Mouse (Mus musculus): ENCODE data around the gene Ppp1r36. TPM values are rescaled to one million over a fixed set of nuclear protein-coding genes. Genes with fewer than 3 reads are reported as not detected.

Gene Ppp1r36
- polyA plus RNA-seq, 1 experiment = 1.1 TPM

GRCm38 (mm10) chr12:76388794-76389193, 28.5 kb upstream of the Ppp1r36 start:
- Histone ChIP-seq H3K36me3 (ENCODE audit: control insufficient read depth, insufficient read depth, low read length, poor library complexity, severe bottlenecking) (peaks cover 17% of the 10 kb centered on the region), H3K27me3 (ENCODE audit: control insufficient read depth, insufficient read depth, low read length, poor library complexity, severe bottlenecking) (no peaks in the 10 kb centered on the region), H3K9ac (ENCODE audit: low read depth, poor library complexity, severe bottlenecking) (no peak overlapping the region), H3K4me3 (ENCODE audit: low read depth, low read length) (no peak overlapping the region), H3K27ac (ENCODE audit: insufficient read depth, low read length) (no peak overlapping the region), H3K4me1 (ENCODE audit: control insufficient read depth, insufficient read depth, low read length) (no peaks in the 10 kb centered on the region), H3K9me3 (replicated peaks; ENCODE audit: control insufficient read depth, insufficient read depth, low read length, poor library complexity, severe bottlenecking) (no peaks in the 10 kb centered on the region)
- TF ChIP-seq CTCF (IDR thresholded peaks at IDR 0.05; ENCODE audit: low read depth, low read length) (no peak), POLR2A (IDR thresholded peaks at IDR 0.05; ENCODE audit: insufficient read depth, low read length) (no peak), EP300 (IDR thresholded peaks at IDR 0.05; ENCODE audit: insufficient read depth, low read depth, low read length) (no peak)

DNA sequence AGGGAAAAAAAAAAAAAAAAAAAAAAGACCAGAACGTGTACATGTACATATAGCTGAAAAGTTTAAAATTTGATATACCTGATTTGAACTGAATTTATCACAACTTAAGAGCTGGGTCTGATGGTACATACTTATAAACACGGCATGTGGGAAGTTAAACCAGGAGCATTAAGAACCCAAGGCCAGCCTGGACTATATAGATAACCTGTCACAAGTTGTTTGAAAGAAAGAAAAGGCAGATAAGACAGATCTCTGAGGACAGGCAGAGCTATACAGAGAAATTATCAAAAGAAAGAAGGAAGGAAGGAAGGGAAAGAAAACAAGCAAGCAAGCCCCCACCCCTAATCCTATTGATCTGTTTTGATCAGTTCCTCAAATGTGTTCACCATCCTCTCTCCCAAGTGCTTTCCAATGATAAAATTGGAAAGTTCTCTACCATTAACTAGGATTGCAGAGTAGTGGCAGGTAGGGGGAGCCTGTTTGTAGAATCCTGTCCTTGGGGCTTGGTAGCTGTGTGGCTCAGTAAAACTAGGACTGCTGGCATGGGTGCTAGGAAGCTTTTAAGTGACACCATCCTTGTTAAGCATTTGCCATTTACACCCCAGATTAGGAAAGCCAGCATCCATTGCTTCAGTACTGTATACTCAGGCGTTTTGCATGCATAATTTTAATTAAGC, 25.6 kb upstream of the Ppp1r36 start:
- Histone ChIP-seq H3K4me3 (ENCODE audit: low read depth, low read length) (no peak overlapping the region), H3K27me3 (ENCODE audit: control insufficient read depth, insufficient read depth, low read length, poor library complexity, severe bottlenecking) (no peaks in the 10 kb centered on the region), H3K36me3 (ENCODE audit: control insufficient read depth, insufficient read depth, low read length, poor library complexity, severe bottlenecking) (peaks cover 6% of the 10 kb centered on the region), H3K9ac (ENCODE audit: low read depth, poor library complexity, severe bottlenecking) (no peak overlapping the region), H3K9me3 (replicated peaks; ENCODE audit: control insufficient read depth, insufficient read depth, low read length, poor library complexity, severe bottlenecking) (no peaks in the 10 kb centered on the region), H3K27ac (ENCODE audit: insufficient read depth, low read length) (no peak overlapping the region), H3K4me1 (ENCODE audit: control insufficient read depth, insufficient read depth, low read length) (no peaks in the 10 kb centered on the region)
- no peak for TF ChIP-seq EP300 (IDR thresholded peaks at IDR 0.05; ENCODE audit: insufficient read depth, low read depth, low read length)
- TF ChIP-seq POLR2A (IDR thresholded peaks at IDR 0.05; ENCODE audit: insufficient read depth, low read length) = no peak
- no peak for TF ChIP-seq CTCF (IDR thresholded peaks at IDR 0.05; ENCODE audit: low read depth, low read length)

GRCm38 (mm10) chr12:76392979-76393378, 24.4 kb upstream of the Ppp1r36 start:
- Histone ChIP-seq H3K4me1 (ENCODE audit: control insufficient read depth, insufficient read depth, low read length) (no peaks in the 10 kb centered on the region), H3K9me3 (replicated peaks; ENCODE audit: control insufficient read depth, insufficient read depth, low read length, poor library complexity, severe bottlenecking) (no peaks in the 10 kb centered on the region), H3K4me3 (ENCODE audit: low read depth, low read length) (no peak overlapping the region), H3K9ac (ENCODE audit: low read depth, poor library complexity, severe bottlenecking) (no peak overlapping the region), H3K27ac (ENCODE audit: insufficient read depth, low read length) (no peak overlapping the region), H3K27me3 (ENCODE audit: control insufficient read depth, insufficient read depth, low read length, poor library complexity, severe bottlenecking) (no peaks in the 10 kb centered on the region), H3K36me3 (ENCODE audit: control insufficient read depth, insufficient read depth, low read length, poor library complexity, severe bottlenecking) (no peaks in the 10 kb centered on the region)
- TF ChIP-seq CTCF (IDR thresholded peaks at IDR 0.05; ENCODE audit: low read depth, low read length) (no peak), POLR2A (IDR thresholded peaks at IDR 0.05; ENCODE audit: insufficient read depth, low read length) (no peak), EP300 (IDR thresholded peaks at IDR 0.05; ENCODE audit: insufficient read depth, low read depth, low read length) (no peak)

DNA sequence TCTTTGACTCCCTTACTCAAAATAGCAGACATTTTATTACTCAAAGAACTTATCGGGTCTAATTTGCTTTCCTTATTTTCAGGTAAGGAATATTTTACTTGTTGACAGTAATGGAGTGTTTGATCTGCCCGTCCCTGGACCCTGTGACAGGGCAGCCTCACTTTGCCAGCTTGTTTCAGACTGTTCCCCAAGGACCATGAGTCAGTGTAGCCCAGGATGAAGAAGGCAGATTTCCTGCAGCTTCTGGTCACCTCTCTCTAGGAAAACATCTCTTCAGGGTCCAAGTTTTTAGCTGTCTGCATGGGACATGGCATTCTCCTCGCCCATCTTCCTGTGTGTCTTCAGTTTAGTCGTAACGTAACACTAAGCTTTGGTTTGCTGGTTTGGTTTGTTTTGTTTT, 20.1 kb upstream of the Ppp1r36 start:
- Histone ChIP-seq H3K27ac (ENCODE audit: insufficient read depth, low read length) (no peak overlapping the region), H3K27me3 (ENCODE audit: control insufficient read depth, insufficient read depth, low read length, poor library complexity, severe bottlenecking) (no peaks in the 10 kb centered on the region), H3K9ac (ENCODE audit: low read depth, poor library complexity, severe bottlenecking) (no peak overlapping the region), H3K4me1 (ENCODE audit: control insufficient read depth, insufficient read depth, low read length) (no peaks in the 10 kb centered on the region), H3K9me3 (replicated peaks; ENCODE audit: control insufficient read depth, insufficient read depth, low read length, poor library complexity, severe bottlenecking) (no peaks in the 10 kb centered on the region), H3K4me3 (ENCODE audit: low read depth, low read length) (no peak overlapping the region), H3K36me3 (ENCODE audit: control insufficient read depth, insufficient read depth, low read length, poor library complexity, severe bottlenecking) (no peaks in the 10 kb centered on the region)
- TF ChIP-seq EP300 (IDR thresholded peaks at IDR 0.05; ENCODE audit: insufficient read depth, low read depth, low read length) = no peak
- no peak for TF ChIP-seq POLR2A (IDR thresholded peaks at IDR 0.05; ENCODE audit: insufficient read depth, low read length)
- no peak for TF ChIP-seq CTCF (IDR thresholded peaks at IDR 0.05; ENCODE audit: low read depth, low read length)

DNA sequence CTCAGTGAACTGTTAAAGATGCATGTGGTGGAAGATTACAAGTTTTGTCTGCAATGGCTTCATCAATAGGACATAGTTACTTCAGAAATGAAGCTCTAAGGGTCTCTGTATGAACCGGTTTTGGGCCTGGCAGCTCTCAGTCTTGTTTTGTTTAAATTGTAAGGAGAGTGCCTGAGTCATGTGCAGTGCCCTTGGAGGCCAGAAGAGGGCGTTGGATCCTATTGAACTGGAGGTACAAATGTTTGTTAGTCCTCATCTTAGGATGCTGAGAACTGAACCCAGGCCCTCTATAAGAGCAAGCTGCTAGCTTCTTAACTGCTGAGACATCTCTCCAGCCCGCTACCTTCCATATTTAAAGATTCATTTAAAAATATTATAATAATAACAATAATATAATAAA, 15.7 kb upstream of the Ppp1r36 start:
- no peaks in the 10 kb centered on the region for H3K36me3 ChIP-seq (ENCODE audit: control insufficient read depth, insufficient read depth, low read length, poor library complexity, severe bottlenecking)
- H3K4me1 ChIP-seq (ENCODE audit: control insufficient read depth, insufficient read depth, low read length) = no peaks in the 10 kb centered on the region
- no peak overlapping the region for H3K9ac ChIP-seq (ENCODE audit: low read depth, poor library complexity, severe bottlenecking)
- TF ChIP-seq POLR2A (IDR thresholded peaks at IDR 0.05; ENCODE audit: insufficient read depth, low read length) (no peak), CTCF (IDR thresholded peaks at IDR 0.05; ENCODE audit: low read depth, low read length) (peak; percentile 35)
- H3K27me3 ChIP-seq (ENCODE audit: control insufficient read depth, insufficient read depth, low read length, poor library complexity, severe bottlenecking) = no peaks in the 10 kb centered on the region
- H3K9me3 ChIP-seq (replicated peaks; ENCODE audit: control insufficient read depth, insufficient read depth, low read length, poor library complexity, severe bottlenecking) = no peaks in the 10 kb centered on the region
- no peak overlapping the region for H3K27ac ChIP-seq (ENCODE audit: insufficient read depth, low read length)
- no peak overlapping the region for H3K4me3 ChIP-seq (ENCODE audit: low read depth, low read length)

DNA sequence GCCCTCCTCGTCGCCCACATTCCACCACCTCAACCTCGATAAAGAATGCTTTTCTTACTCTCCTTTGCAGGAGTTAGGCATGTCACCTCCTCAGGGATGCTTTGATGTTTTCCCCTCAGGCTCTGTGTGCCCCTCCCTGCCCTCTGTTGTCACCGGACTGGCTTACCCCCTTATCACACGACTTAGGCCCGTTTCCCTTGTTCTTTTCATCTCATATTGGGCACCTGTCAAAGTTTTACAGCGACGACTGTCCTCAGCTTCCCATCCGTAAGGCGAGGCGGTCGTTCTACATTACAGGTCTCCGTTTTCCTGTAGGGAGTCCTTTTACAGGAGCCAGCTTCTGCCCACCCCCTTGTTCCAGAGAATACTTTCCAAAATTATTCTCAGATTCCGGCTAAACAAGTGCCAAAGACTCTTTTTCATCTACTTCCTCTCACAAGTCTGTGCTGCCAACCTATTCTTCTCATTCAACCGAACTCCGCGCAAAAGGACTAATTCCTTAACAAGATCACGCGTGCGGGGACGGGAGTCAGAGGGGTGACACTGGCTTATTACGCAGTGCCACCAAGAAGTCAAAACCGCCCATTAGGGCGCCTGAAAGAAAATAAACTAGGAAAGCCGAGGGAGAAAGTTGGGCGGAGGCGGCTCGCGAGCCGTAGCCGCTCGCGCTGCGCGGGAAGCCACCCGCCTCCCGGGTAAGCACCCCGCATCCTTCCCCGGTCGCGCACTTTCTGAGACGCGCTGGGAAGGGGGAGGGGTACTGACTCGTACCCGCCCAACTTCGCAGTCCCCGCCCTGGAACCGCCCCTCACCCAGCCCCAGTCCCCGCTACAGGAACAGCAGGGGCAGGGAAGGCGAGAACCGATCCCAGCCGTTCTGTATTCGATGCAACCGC, 14.1 kb upstream of the Ppp1r36 start:
- Histone ChIP-seq H3K4me1 (ENCODE audit: control insufficient read depth, insufficient read depth, low read length) (no peaks in the 10 kb centered on the region), H3K36me3 (ENCODE audit: control insufficient read depth, insufficient read depth, low read length, poor library complexity, severe bottlenecking) (no peaks in the 10 kb centered on the region), H3K4me3 (ENCODE audit: low read depth, low read length) (peak overlapping the region; percentile 78), H3K9ac (ENCODE audit: low read depth, poor library complexity, severe bottlenecking) (peak overlapping the region; percentile 58), H3K27me3 (ENCODE audit: control insufficient read depth, insufficient read depth, low read length, poor library complexity, severe bottlenecking) (no peaks in the 10 kb centered on the region), H3K27ac (ENCODE audit: insufficient read depth, low read length) (no peak overlapping the region), H3K9me3 (replicated peaks; ENCODE audit: control insufficient read depth, insufficient read depth, low read length, poor library complexity, severe bottlenecking) (no peaks in the 10 kb centered on the region)
- TF ChIP-seq POLR2A (IDR thresholded peaks at IDR 0.05; ENCODE audit: insufficient read depth, low read length) (no peak), EP300 (IDR thresholded peaks at IDR 0.05; ENCODE audit: insufficient read depth, low read depth, low read length) (0 out of 2 replicates have a peak, but pooled peaks have one; percentile 13)
